Mouse (Mus musculus): Measurements from ENCODE around the gene Fgfr2. TPM values are rescaled to one million over a fixed set of nuclear protein-coding genes. Genes with fewer than 3 reads are reported as not detected.

Fgfr2 gene
- total RNA-seq, 1 experiment: 37.5 TPM

DNA sequence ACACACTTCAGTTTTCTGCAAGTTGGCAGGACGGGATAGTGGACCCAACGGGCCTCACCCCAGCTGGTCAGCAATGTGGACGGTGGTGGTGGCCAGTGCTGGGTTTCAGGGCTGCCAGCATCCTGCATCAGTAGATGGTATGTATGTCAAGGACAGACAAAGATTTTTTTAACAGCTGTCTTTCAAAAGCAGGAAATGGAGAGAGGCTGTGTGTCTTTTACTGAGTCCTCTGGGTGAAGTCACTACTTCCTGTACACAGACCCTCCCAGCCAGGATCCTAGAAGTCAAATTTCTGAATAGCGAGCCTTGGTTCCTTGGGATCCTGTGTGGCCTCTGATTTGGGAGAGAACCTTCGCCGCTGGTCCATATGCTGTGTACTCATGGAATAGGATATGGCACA lies 2832.0 kb downstream of the Fgfr2 start:
- no peaks in the 10 kb centered on the region for H3K36me3 ChIP-seq (ENCODE audit: control insufficient read depth, insufficient read depth, low read length, poor library complexity, severe bottlenecking)
- in situ Hi-C loops (cut with MboI; ENCODE audit: low sequenced_read_pairs in 2 of 2, unreplicated experiment in 2 of 2): no loop called here
- no peak overlapping the region for H3K9ac ChIP-seq (ENCODE audit: insufficient read depth, low read depth, low read length, poor library complexity, severe bottlenecking)
- H3K4me1 ChIP-seq (ENCODE audit: control insufficient read depth in 2 of 2, insufficient read depth in 2 of 2, low read length in 2 of 2, poor library complexity in 1 of 2): peaks cover 0 to 2% of the 10 kb centered on the region in 2 experiments; a peak in 1 of 4 replicates
- no peak for DNase-seq (ENCODE audit: low read depth, low spot score)
- no peak overlapping the region for H3K4me3 ChIP-seq (ENCODE audit: insufficient read depth in 1 of 2, low read depth in 1 of 2, low read length in 2 of 2, poor library complexity in 1 of 2, severe bottlenecking in 1 of 2)
- H3K27ac ChIP-seq (ENCODE audit: insufficient read depth, low read depth, low read length, poor library complexity, severe bottlenecking): no peak overlapping the region
- no peak for TF ChIP-seq HCFC1 (IDR thresholded peaks at IDR 0.05; ENCODE audit: borderline replicate concordance, insufficient read depth, low read length)
- no peak for TF ChIP-seq CHD2 (IDR thresholded peaks at IDR 0.05; ENCODE audit: low read depth, low read length)
- TF ChIP-seq MAFK (IDR thresholded peaks at IDR 0.05; ENCODE audit: insufficient read depth, low read depth, low read length): no peak
- TF ChIP-seq ZC3H11A (IDR thresholded peaks at IDR 0.05; ENCODE audit: borderline replicate concordance, low read depth, low read length): no peak
- TF ChIP-seq ZNF384 (IDR thresholded peaks at IDR 0.05; ENCODE audit: low read depth, low read length): no peak
- H3K9me3 ChIP-seq (ENCODE audit: control insufficient read depth, insufficient read depth, low read depth, low read length): no peaks in the 10 kb centered on the region

DNA sequence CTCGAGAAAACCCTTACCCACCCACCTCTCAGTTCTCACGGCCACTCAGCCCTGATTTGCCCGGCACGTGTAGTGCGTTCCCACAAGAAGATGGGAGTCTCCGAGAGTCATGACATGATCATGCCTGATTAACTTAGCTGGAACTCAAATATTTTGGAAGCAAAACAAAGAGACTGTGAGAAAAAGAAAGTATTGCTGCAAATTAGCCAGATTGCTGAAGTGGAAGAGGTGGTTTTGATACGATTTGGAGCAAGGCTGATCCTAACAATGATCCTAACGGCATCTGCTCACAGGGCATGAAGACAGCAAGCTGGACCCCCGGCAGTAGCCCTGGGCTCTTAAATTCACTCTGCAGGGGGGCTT lies 2833.7 kb downstream of the Fgfr2 start:
- no peak for TF ChIP-seq MAFK (IDR thresholded peaks at IDR 0.05; ENCODE audit: insufficient read depth, low read depth, low read length)
- TF ChIP-seq ZNF384 (IDR thresholded peaks at IDR 0.05; ENCODE audit: low read depth, low read length): no peak
- H3K36me3 ChIP-seq (ENCODE audit: control insufficient read depth, insufficient read depth, low read length, poor library complexity, severe bottlenecking): no peaks in the 10 kb centered on the region
- in situ Hi-C loops (cut with MboI; ENCODE audit: low sequenced_read_pairs in 2 of 2, unreplicated experiment in 2 of 2): no loop called here
- no peak overlapping the region for H3K4me3 ChIP-seq (ENCODE audit: insufficient read depth in 1 of 2, low read depth in 1 of 2, low read length in 2 of 2, poor library complexity in 1 of 2, severe bottlenecking in 1 of 2)
- peaks cover 0 to 2% of the 10 kb centered on the region in 2 experiments; a peak in 1 of 4 replicates for H3K4me1 ChIP-seq (ENCODE audit: control insufficient read depth in 2 of 2, insufficient read depth in 2 of 2, low read length in 2 of 2, poor library complexity in 1 of 2)
- no peak for DNase-seq (ENCODE audit: low read depth, low spot score)
- H3K27ac ChIP-seq (ENCODE audit: insufficient read depth, low read depth, low read length, poor library complexity, severe bottlenecking): no peak overlapping the region
- H3K9me3 ChIP-seq (ENCODE audit: control insufficient read depth, insufficient read depth, low read depth, low read length): no peaks in the 10 kb centered on the region
- no peak overlapping the region for H3K9ac ChIP-seq (ENCODE audit: insufficient read depth, low read depth, low read length, poor library complexity, severe bottlenecking)

DNA sequence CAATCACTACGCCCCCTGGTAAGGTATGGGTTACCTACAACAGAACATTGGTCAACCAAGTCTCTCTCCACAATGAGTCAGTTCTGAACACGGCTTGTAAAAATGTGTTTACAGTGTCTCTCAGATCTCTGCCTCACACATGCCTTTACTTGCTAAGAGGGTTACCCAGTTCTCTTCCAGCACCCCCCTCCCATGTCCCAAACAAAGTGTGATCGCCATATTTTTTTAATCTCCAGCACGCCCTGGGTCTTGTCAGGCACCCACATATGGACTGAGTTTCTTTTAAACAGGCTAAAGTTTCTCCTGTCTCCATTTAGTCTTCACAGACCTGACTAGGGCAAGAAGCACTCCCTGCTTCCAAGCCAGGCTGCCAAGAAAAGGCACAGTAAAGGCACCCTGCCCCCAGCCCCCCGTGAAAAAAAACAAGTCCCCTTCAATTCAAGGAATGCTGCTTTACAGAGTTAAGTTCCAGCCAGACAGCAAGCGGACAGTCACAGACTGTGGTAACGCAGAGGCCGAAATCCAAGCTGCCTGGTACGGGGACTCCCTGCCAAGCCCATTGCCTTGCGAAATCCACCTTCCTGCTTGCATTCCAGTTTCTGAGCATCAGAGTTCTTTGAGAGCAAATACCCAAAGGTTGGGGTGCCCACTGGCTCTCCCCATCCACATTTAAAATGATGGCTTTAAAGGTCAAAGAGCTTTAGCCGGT lies 2834.3 kb downstream of the Fgfr2 start:
- H3K9ac ChIP-seq (ENCODE audit: insufficient read depth, low read depth, low read length, poor library complexity, severe bottlenecking): no peak overlapping the region
- H3K27ac ChIP-seq (ENCODE audit: insufficient read depth, low read depth, low read length, poor library complexity, severe bottlenecking): no peak overlapping the region
- TF ChIP-seq HCFC1 (IDR thresholded peaks at IDR 0.05; ENCODE audit: borderline replicate concordance, insufficient read depth, low read length) (no peak), ZC3H11A (IDR thresholded peaks at IDR 0.05; ENCODE audit: borderline replicate concordance, low read depth, low read length) (no peak), ZNF384 (IDR thresholded peaks at IDR 0.05; ENCODE audit: low read depth, low read length) (no peak), CHD2 (IDR thresholded peaks at IDR 0.05; ENCODE audit: low read depth, low read length) (no peak), MAFK (IDR thresholded peaks at IDR 0.05; ENCODE audit: insufficient read depth, low read depth, low read length) (no peak)
- H3K4me3 ChIP-seq (ENCODE audit: insufficient read depth in 1 of 2, low read depth in 1 of 2, low read length in 2 of 2, poor library complexity in 1 of 2, severe bottlenecking in 1 of 2): no peak overlapping the region
- no peaks in the 10 kb centered on the region for H3K9me3 ChIP-seq (ENCODE audit: control insufficient read depth, insufficient read depth, low read depth, low read length)
- in situ Hi-C loops (cut with MboI; ENCODE audit: low sequenced_read_pairs in 2 of 2, unreplicated experiment in 2 of 2): no loop called here
- no peak for DNase-seq (ENCODE audit: low read depth, low spot score)
- H3K36me3 ChIP-seq (ENCODE audit: control insufficient read depth, insufficient read depth, low read length, poor library complexity, severe bottlenecking): no peaks in the 10 kb centered on the region
- H3K4me1 ChIP-seq (ENCODE audit: control insufficient read depth in 2 of 2, insufficient read depth in 2 of 2, low read length in 2 of 2, poor library complexity in 1 of 2): peaks cover 0 to 2% of the 10 kb centered on the region in 2 experiments; a peak in 1 of 4 replicates

DNA sequence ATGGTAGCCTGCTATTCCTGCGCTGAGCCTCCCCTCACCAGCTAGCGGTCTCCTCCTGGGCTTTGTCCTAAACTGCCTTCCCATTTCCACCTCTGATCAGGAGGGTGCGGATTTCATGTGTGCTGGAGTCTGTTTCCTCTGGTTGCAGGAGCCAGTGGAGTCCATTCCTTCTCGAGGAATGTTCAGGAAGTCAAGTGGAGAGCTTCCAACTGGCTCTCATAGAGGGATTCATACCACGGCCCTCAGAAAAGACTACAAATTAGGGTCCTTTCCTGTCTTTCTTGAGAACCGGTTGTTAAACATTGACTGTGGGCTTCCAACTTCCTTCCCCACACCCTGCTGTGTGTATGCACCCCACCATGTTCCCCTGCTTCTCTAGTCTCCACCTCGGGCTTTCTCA lies 2834.9 kb downstream of the Fgfr2 start:
- in situ Hi-C loops (cut with MboI; ENCODE audit: low sequenced_read_pairs in 2 of 2, unreplicated experiment in 2 of 2): no loop called here
- no peaks in the 10 kb centered on the region for H3K36me3 ChIP-seq (ENCODE audit: control insufficient read depth, insufficient read depth, low read length, poor library complexity, severe bottlenecking)
- H3K4me1 ChIP-seq (ENCODE audit: control insufficient read depth in 2 of 2, insufficient read depth in 2 of 2, low read length in 2 of 2, poor library complexity in 1 of 2): peaks cover 0 to 2% of the 10 kb centered on the region in 2 experiments; a peak in 1 of 4 replicates
- no peak for TF ChIP-seq HCFC1 (IDR thresholded peaks at IDR 0.05; ENCODE audit: borderline replicate concordance, insufficient read depth, low read length)
- TF ChIP-seq ZNF384 (IDR thresholded peaks at IDR 0.05; ENCODE audit: low read depth, low read length): no peak
- no peak for TF ChIP-seq ZC3H11A (IDR thresholded peaks at IDR 0.05; ENCODE audit: borderline replicate concordance, low read depth, low read length)
- H3K9me3 ChIP-seq (ENCODE audit: control insufficient read depth, insufficient read depth, low read depth, low read length): no peaks in the 10 kb centered on the region
- H3K27ac ChIP-seq (ENCODE audit: insufficient read depth, low read depth, low read length, poor library complexity, severe bottlenecking): no peak overlapping the region
- no peak overlapping the region for H3K9ac ChIP-seq (ENCODE audit: insufficient read depth, low read depth, low read length, poor library complexity, severe bottlenecking)
- no peak overlapping the region for H3K4me3 ChIP-seq (ENCODE audit: insufficient read depth in 1 of 2, low read depth in 1 of 2, low read length in 2 of 2, poor library complexity in 1 of 2, severe bottlenecking in 1 of 2)
- DNase-seq (ENCODE audit: low read depth, low spot score): no peak
